Mouse (Mus musculus) limb, embryonic 13.5 days (tissue): ENCODE measurements at regions not wholly inside any gene's neighbourhood (a gene's known extent, or its start where the extent isn't known, plus 50 kb on each side); places are given as distances from the start of the nearest gene placed in this dataset.
"Not testable (repeated sequence)": the region's sequence is repeated elsewhere in the genome, so short reads cannot be mapped to it uniquely, and the experiment has no call there.

Experiments
- ATAC-seq: fragments of 200-750 bp; cut with Nextera tagmentation; 2 replicates; pipeline ENCODE4 v1.8.0; 2017; ENCODE audit warnings: low read depth, moderate number of reproducible peaks, moderate TSS enrichment; ENCODE audit not compliant: low FRiP score
- H3K27ac ChIP-seq: fragments of 300-500 bp; sonication (generic); 2 replicates; pipeline ENCODE4 v1.5.1; 2015; ENCODE audit warnings: inconsistent platforms, mild to moderate bottlenecking, moderate library complexity
- H3K27me3 ChIP-seq: fragments of 300-500 bp; sonication (generic); 2 replicates; pipeline ENCODE4 v1.6.1; 2015; ENCODE audit warnings: mild to moderate bottlenecking, inconsistent platforms
- H3K36me3 ChIP-seq: fragments of 300-500 bp; sonication (generic); 2 replicates; pipeline ENCODE4 v1.6.1; 2015; ENCODE audit warnings: inconsistent platforms, mild to moderate bottlenecking, moderate library complexity
- H3K4me1 ChIP-seq: fragments of 300-500 bp; sonication (generic); 2 replicates; pipeline ENCODE4 v1.6.1; 2015; ENCODE audit warnings: inconsistent platforms
- H3K4me2 ChIP-seq: fragments of 300-500 bp; sonication (generic); replicated peaks from 2 replicates; pipeline ENCODE4 v1.6.1; 2015; ENCODE audit warnings: inconsistent platforms, mild to moderate bottlenecking, moderate library complexity
- H3K4me3 ChIP-seq: fragments of 300-500 bp; sonication (generic); 2 replicates; pipeline ENCODE4 v1.5.1; 2015; ENCODE audit warnings: moderate library complexity, mild to moderate bottlenecking, inconsistent platforms
- H3K9ac ChIP-seq: fragments of 300-500 bp; sonication (generic); 2 replicates; pipeline ENCODE4 v1.6.1; 2015; ENCODE audit warnings: mild to moderate bottlenecking, inconsistent platforms
- H3K9me3 ChIP-seq: fragments of 300-500 bp; sonication (generic); 2 replicates; pipeline ENCODE4 v1.6.1; 2016; ENCODE audit warnings: inconsistent platforms
- WGBS: fragments of 180-500 bp; shearing (Covaris S2); methylation state at CpG from one replicate; pipeline ENCODE4 v1.1.7; 2015; 5-methylcytosine and 5-hydroxymethylcytosine counted together

DNA sequence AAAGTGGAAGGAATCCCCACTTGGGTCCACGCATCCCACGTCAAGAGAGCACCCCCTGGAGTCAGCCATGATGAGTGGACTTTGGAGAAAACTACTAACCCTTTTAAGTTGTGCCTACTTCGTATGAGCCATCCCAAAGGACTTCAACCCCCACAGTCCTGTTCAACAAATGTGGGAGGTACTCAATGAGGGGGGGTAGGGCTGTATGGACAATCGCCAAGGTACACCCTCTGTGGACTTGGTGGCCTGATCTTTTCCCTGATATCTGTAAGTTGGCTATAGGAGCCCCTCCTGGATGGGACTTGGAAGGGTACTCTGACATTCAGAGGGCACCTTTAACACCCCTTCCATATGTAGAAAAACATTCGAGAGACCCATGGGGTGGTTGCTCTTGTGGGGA is 256.5 kb upstream of the Olfr161 start:
- WGBS: 88% methylated on average over 5 of the region's 5 CpGs

DNA sequence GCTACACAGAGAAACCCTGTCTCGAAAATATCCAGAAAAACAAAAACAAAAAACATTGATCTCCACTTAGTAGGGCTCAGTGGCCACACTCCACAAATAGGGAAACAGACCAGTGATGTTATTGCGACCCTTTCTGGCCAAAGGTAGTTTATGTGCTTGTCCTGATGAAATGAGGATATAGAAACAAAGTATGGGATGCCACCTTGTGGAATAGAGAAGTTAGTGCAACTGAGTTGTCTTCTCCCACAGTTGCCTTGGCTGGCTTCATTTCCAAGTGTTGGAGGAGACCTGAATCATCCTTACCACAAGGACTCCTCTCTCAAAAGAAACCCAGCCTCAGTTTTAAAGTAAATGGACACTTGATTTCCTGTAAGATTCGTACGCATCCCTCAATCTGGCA is 247.5 kb upstream of the Olfr161 start:
- H3K9ac ChIP-seq, H3K27ac ChIP-seq, H3K9me3 ChIP-seq, H3K27me3 ChIP-seq, H3K4me1 ChIP-seq, H3K4me2 ChIP-seq, H3K4me3 ChIP-seq, H3K36me3 ChIP-seq: not testable (repeated sequence)
- 27% methylated on average over 4 of the region's 4 CpGs for WGBS
- ATAC-seq: 0 out of 2 replicates have a peak, but pooled peaks have one; percentile 20

More for the DNA sequence above, 256.5 kb upstream of the Olfr161 start:
- not testable (repeated sequence) for H3K27ac ChIP-seq, H3K4me1 ChIP-seq, H3K27me3 ChIP-seq, H3K36me3 ChIP-seq, H3K4me3 ChIP-seq, H3K9me3 ChIP-seq, ATAC-seq, H3K4me2 ChIP-seq, H3K9ac ChIP-seq

DNA sequence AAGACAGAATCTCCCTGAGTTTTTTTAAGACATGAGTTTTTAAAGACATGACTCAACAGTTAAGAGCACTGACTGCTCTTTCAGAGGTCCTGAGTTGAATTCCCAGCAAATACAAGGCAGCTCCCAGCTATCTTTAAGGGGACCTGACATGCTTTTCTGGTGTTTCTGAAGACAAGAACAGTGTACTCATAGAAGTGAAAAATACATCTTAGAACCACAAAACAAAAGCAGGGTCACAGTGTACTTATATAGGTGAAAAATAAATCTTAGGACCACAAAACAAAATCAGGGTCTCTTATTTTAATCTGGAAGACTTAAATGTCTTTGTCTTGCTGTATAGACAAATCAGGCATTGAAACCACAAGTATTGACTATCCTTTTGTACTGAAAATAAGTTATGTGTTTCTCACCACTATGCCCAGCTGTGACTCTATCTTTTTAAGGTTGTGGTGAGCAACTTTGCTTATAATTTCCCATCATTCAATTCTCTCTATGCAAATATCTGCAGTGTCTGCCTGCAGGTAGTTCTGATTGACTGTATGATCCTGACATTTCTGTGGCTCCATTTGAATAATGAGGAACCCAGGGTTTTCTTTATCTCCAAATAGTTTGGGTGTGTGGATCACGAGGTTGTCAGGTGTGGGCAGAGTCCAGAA is 246.0 kb upstream of the Olfr161 start:
- not testable (repeated sequence) for H3K36me3 ChIP-seq, H3K4me1 ChIP-seq, ATAC-seq, H3K9ac ChIP-seq, H3K27ac ChIP-seq, H3K4me2 ChIP-seq, H3K4me3 ChIP-seq, H3K9me3 ChIP-seq, H3K27me3 ChIP-seq
- no CpG with 5 or more reads among the region's 1 CpGs for WGBS

DNA sequence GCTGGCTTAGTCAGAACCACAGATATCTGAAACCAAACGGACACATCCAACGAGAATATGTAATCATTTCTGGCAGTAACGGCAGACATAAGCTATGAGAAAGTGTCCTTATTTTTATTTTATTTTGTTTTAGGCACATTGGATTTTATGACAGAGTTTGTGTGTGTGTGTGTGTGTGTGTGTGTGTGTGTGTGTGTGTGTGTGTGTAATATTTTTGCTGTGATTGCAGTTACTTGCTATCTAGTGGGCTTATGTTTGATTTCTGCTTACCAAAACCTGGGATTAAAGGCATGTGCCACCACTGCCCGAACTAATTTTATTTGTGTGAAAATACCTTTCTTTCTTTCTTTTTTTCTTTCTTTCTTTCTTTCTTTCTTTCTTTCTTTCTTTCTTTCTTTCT is 241.5 kb upstream of the Olfr161 start:
- H3K4me1 ChIP-seq, H3K27ac ChIP-seq, H3K9me3 ChIP-seq, ATAC-seq, H3K36me3 ChIP-seq, H3K4me2 ChIP-seq, H3K27me3 ChIP-seq, H3K9ac ChIP-seq, H3K4me3 ChIP-seq: not testable (repeated sequence)
- WGBS: 89% methylated on average over 1 of the region's 4 CpGs

DNA sequence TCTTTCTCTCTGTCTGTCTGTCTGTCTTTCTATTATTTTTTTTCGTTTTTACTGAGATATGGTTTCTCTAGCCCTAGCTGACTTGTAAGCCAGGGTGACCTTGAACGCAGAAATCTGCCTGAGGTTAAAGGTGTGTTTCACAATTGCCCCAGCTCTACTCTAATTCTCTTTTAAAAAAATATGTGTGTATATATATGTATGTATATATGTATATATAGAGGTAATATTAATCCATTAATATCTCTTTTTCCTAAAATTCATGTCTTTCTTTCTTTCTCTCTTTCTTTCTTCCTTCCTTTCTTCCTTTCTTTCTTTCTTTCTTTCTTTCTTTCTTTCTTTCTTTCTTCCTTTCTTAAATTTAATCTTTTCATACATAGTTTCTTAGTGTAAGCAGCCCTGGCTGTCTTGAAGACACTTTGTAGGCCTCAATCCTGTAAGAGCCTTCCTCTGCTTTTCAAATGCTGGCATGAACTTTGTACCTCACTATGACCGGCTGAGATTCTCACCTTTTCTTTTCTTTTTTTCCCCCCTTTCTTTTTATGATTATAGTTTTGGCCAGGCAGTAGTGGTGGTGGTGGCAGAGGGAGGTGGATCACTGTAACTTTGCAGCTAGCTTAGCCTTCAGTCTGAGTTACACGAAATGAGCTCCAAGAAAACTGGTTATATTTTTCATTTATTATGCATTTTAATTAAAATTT is 240.8 kb upstream of the Olfr161 start:
- not testable (repeated sequence) for H3K4me1 ChIP-seq, H3K4me2 ChIP-seq, H3K36me3 ChIP-seq, H3K9me3 ChIP-seq, H3K27ac ChIP-seq, H3K27me3 ChIP-seq, H3K4me3 ChIP-seq, H3K9ac ChIP-seq
- ATAC-seq: peak; percentile 37; the same call in 1 of the 2 replicates
- 56% methylated on average over 3 of the region's 4 CpGs for WGBS

DNA sequence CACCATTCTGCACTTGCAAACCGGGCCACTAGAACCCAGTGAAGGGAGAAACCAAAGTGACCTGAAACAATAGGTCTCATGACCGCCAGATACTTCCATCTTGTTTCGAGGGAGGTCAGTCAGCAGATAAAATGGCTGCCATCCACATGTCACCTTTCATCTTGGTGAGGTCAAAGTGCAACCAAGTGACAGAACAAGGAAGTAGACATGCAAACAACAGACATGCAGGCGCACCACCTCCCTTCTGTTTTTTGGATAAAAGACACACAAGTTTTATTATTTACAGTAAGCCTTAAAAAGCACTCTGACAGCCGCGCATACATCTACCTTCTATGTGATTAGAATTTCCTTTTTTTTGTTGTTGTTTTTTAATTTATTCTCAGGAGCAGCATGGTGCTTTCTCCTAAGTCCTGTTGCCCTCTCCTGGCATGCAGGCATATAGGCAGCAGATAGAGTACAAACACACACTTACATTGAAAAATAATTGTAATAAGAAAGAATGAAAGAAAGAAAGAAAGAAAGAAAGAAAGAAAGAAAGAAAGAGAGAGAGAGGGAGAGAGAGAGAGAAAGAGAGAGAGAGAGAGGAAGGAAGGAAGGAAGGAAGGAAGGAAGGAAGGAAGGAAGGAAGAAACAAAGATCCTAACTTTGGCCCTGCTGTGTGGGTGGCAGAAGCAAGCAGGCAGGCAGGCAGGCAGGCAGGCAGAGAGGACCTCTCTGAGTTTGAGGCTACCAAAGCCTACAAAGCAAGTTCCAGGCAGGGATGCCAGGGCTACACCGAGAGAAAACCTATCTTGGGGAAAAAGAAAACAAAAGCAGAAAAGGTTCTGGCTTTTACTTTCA is 240.0 kb upstream of the Olfr161 start:
- not testable (repeated sequence) for H3K9me3 ChIP-seq, H3K4me3 ChIP-seq, H3K27ac ChIP-seq, H3K4me1 ChIP-seq, H3K27me3 ChIP-seq, H3K9ac ChIP-seq, H3K36me3 ChIP-seq, H3K4me2 ChIP-seq
- 86% methylated on average over 6 of the region's 7 CpGs for WGBS
- ATAC-seq: peak; percentile 89

DNA sequence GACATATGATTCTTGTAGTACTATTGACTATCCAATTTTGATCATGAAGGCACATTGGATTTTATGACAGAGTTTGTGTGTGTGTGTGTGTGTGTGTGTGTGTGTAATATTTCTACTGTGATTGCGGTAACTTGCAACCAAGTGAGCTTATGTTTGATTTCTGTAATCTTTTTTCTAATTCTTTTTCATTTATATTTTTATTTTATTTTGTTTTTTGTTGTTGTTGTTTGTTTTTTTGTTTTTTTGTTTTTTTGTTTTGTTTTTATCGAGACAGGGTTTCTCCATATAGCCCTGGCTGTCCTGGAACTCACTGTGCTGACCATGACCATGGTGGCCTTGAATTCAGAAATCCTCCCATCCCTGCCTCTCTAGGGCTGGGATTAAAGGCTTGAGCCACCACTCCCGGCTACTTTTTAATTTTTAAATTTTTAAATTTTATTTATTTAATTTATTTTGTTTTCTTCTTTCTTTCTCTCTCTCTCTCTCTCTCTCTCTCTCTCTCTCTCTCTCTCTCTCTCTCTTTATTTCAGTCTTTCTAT is 239.3 kb upstream of the Olfr161 start:
- not testable (repeated sequence) for H3K36me3 ChIP-seq, H3K27ac ChIP-seq, H3K27me3 ChIP-seq, H3K4me1 ChIP-seq, H3K9me3 ChIP-seq, H3K4me3 ChIP-seq, H3K9ac ChIP-seq, H3K4me2 ChIP-seq
- ATAC-seq: peak; percentile 86
- 72% methylated on average over 3 of the region's 3 CpGs for WGBS
